Mouse (Mus musculus) embryo, embryonic 11 days (tissue): ENCODE results near the gene Slc2a6.
A peak's percentile ranks its signal among the peaks of the same experiment; 100 is the strongest.

Experiments used
- DNase-seq: peaks from one replicate; pipeline ENCODE4 v3.0.0-alpha.2; 2015

Slc2a6 gene

GRCm38 (mm10) chr2:27032361-27032760 lies 4.6 kb upstream of the Slc2a6 start:
- no peak for DNase-seq

DNA sequence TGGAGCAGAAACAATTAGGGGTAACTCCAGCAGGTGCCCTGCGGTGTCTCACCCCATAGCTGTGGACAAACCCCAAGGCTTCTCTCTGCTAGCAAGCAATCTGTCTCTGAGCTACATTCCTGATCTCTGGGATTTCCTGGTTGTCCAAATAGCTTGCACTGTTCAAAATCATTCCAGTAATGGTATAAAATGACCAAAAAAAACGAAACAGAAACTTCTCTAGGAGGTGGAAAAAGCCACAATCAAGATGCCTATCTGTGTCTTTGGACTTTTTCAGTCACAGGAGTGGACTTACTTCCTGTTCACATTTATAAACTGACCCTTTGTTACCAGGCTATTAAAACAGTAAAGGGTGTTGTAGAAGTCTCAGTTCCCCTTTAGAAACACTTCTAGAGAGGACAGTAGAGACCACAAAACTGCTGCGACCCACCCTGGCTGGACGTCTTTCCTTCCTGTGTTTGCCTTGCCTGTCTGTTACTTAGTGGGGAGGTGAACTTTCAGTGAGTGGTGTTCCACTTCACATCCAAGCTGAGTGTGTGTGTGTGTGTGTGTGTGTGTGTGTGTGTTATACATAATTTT lies 728 bp upstream of the Slc2a6 start:
- no peak for DNase-seq

DNA sequence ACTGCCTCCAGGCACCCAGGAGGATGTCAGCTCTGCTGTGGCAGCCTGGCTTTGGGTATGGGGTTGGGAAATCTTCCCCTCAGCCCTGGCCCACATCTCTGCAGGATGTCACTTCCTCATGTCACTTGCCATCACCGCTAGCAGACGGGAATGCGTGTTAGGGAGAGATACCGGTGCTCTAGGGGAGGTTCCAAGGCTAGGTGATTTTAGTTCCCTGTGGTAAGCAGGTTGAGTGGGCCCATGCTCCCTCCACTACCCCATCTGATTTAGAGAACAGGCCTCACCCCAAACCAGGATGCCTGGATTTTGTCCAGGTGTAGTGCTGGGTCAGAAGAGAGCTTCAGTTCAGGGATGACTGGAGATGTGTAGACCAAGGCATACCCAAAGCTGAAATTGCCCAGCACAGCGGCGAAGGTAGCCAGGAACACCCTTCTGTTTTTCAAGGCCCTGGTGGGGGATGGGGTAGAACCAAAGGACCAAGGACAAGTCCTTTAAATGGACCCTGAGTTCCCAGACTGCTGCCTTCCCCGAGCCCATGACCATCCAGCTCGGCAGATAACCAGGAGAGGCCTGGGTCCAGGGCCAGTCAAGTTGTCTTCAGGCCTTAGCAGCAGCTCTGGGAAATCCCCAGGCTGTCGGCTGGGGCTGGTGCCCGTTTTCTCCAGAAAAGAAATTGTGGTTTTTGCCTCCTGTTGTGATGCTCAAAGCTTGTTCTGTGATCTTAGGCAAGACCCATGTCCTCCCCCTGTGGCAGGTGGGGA lies 761 bp downstream of the Slc2a6 start:
- no peak for DNase-seq

GRCm38 (mm10) chr2:27026332-27026731 lies 1.5 kb downstream of the Slc2a6 start:
- DNase-seq = no peak

DNA sequence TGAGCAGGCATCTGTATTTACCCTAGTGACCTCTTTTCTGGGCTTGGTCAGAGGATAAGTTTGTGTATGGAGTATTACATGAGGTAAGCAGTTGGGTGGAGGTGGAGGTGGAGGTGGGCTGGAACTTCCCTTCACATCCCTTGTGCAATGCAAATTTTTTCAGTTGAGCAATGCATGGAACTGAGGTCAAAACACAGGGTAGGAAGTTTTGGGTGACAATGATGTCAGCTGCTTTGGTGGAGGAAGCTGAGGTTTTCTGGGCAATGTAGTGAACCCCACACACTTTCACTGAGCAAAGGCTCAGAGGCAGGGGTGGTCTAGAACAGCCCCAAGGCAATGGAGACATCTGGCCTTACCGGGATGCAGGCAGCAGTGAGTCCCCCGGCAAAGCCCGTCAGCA lies 2.3 kb downstream of the Slc2a6 start:
- DNase-seq = no peak

DNA sequence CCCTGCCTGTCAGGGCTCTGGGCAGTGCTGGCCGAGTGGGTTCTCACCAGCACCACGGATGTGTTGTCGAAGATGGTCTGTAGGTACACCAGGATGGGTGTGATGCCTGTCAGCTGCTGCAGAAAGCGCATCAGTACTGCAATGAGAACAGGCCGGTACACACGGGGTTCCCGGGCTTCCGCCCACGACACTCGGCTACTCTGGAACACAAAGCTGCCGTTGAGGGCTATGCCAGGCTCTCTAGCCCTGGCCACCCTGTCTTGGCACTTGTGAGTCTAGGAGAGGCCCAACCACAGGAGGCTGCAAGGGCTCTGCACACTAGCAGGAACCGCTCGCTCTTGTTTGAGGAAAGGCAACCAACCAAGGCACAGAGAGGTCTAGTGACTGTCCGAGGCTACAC lies 3.7 kb downstream of the Slc2a6 start:
- no peak for DNase-seq

GRCm38 (mm10) chr2:27022612-27023011 lies 5.2 kb downstream of the Slc2a6 start:
- no peak for DNase-seq

DNA sequence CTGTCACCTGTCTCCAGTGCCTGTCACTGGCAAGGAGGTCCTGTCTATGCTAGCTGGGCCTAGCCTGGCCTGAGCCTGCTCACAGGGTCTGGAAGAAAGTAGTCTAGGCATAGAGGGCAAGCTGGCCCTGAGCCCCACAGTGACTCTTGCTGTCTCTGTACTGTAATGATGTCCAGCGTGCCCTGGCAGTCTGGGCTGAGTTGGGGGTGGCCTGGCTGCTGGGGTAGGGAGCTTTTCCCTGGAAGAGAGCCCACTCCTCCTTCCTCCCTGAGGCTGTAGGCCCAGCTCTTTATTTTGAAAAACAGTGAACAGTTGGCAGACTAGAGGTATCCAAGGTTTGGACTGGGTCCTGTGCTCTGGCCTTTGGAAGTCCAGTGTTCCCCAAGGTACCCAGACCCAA lies 6.7 kb downstream of the Slc2a6 start:
- DNase-seq = no peak

- no peak for DNase-seq
Observed at GRCm38 (mm10) chr2:27019530-27019929, 8.3 kb downstream of the Slc2a6 start.

GRCm38 (mm10) chr2:27017802-27018201 lies 10.0 kb downstream of the Slc2a6 start:
- peak; percentile 82 for DNase-seq

DNA sequence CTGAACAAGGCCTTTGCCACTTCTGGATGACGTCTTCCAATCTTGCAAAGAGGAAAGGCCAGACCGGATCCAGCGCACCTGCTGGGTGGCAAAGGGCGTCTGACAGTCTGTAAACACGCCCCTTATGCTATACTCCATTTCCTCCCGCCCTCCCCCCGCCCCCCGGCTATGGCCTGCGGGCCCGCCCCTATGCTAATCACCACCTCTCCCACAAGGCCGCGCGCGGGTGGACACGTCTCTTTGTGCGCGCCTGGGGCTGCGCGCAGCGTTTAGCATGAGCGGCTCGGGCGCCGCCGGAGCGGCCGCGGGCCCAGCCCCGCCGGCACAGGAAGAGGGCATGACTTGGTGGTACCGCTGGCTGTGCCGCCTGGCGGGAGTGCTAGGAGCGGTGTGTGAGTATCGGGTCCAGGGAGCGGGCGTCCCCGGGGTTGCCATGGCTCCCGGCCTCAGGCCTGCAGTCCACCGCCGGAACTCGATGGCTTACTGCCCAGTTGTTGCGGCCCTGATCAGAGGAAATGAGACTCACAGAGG lies 18.0 kb downstream of the Slc2a6 start, which contains the start of gene Cacfd1:
Gene Cacfd1, plus strand, starts transcription at position 213 of the 531 bp plus-strand sequence.
- peak; percentile 97 for DNase-seq

DNA sequence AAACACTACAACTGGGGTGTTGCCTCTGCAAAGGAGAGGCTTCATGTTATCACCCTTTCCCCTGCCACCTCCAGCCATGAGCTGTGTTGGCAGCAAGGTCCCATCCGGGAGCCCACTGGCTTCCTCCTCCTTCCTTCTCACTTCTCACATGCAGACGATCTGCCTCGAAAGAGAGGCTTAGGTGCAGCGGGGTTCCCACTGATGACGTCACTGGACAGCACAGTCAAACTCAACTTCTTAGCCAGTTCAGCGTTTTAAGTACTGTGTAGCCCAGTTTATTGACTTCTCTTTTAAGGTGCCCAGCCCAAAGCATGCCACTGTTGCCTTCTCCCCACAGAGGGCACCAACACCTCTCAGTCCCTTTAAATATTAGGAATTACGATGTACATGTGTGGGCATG lies 20.1 kb downstream of the Slc2a6 start:
- no peak for DNase-seq

- DNase-seq = no peak
Observed at GRCm38 (mm10) chr2:27006255-27006654, 21.5 kb downstream of the Slc2a6 start.

DNA sequence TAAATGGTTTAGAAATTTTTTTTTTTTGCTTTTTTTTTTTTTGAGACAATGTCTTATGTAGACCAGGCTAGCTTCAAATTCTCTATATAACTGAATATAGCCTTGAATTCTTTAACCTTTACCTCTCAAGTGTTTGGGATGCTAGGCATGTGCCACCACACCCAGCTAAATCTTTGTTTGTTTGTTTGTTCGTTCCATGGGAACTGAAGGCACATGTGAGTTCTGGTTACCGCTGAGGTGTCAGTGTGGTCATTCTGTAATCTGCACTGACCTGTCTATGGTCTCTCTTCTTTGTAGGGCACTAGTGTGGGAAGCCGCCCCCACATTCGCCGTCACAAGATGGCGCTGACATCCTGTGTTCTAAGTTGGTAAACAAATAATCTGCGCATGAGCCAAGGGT lies 29.8 kb downstream of the Slc2a6 start:
- DNase-seq = no peak

- DNase-seq = no peak
Observed at GRCm38 (mm10) chr2:26997498-26997897, 30.3 kb downstream of the Slc2a6 start.

- no peak for DNase-seq
Observed at GRCm38 (mm10) chr2:26993936-26994335, 33.9 kb downstream of the Slc2a6 start.

DNA sequence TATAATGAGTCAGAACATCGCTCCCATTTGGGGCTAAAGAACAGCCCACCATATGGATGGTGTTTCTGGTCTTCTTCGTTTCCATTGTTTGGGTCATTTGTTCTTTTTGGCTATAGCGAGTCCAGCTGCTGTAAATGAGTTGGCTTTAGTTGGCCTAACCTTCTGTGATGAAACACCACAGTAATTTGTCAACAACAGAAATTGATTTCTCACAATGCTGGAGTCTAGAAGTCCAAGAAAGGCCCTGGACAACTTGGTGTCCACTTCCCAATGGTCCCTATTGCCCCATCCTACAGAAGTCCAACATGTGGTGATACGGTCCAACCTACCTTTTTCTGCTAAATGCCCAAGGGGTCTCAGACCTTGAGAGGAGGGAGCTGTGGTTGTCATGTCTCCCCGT lies 43.2 kb downstream of the Slc2a6 start:
- no peak for DNase-seq

DNA sequence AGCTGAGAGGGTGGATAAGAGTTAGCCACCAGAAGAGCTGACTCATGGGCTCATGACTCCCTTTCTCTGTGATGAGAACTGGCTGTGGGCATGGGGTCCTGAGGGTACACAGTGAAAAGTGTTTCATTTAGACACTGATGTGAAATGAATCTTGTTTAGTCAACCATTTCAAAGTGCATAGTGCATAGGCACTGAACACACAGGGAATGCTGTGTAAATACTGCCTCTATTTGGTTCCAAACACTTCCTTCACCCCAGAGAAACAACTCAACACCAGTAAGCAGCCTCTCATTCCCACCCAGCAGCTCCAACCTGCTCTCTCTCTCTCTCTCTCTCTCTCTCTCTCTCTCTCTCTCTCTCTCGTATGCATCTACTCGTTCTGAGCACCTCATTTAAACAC lies 43.6 kb downstream of the Slc2a6 start:
- no peak for DNase-seq

DNA sequence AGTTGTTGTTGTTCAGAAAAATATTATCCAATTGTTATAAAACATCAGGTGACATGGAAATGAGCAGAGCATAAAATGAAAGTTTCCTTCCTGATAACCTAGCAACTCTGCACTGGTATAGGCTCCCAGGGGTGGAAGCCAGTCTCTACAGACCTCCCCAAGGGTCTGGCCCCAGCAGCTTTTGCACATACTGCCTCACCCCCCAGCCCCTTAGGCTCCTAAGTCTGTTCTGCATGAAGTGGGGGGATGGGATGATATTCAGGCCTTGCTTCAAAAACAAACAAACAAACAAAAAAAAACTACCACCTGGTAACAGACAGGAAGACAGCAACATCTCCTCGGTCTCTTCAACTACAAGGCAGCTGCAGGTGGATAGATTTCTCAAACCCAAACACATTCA lies 47.4 kb downstream of the Slc2a6 start:
- no peak for DNase-seq

DNA sequence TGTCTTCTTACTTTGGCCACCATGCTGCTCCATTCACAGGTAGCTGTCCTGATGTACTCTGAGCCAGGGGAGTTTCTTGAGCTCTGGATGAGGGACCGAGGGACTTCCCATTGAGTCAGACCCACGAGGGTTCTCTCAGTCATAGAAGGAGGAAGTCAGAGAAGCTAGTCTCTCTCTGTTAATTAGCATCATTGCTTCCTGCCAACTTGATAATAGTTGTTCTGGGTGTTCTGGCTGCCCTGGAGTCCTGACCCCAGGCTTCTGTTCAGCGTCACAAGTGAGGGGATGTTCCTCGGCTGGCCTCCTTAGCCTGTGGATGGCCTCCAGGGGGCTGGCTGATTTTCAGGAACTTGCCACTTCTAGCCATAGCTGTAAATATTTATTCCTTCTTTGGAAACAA lies 53.8 kb downstream of the Slc2a6 start:
- DNase-seq = no peak

DNA sequence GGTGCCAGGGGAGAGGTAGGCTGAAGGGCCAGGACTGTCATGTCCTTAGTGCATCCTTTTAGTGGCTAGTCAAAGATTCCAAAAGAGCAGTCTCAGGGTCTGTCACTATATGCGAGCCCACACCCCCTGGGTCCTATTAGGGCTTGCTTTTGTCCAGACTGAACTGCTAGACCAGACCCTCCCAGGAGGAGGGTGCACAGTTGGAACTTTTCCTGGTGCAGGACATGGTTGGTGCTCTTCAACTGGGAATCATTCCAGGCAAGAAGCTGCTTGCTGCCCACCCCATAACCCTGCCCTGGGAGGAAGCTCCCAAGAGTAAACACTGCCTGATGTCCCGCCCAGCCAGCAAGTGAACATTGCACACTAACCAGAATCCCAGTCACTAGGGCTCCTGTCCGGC lies 54.7 kb downstream of the Slc2a6 start, which contains the start of gene Adamts13:
Gene Adamts13, plus strand, starts transcription at position 301 of the 400 bp plus-strand sequence.
- no peak for DNase-seq
